Mouse (Mus musculus) CD4-positive, CD25-positive, alpha-beta regulatory T cell, adult 2 months (primary cell): ENCODE data around the gene Cmtm6.
"Not testable (repeated sequence)": the region's sequence is repeated elsewhere in the genome, so short reads cannot be mapped to it uniquely, and the experiment has no call there.

ENCODE experiments used
- DNase-seq: peaks from one replicate; pipeline ENCODE4 v3.0.0-alpha.2; 2012; ENCODE audit warnings: low read depth, low spot score

Gene Cmtm6

DNA sequence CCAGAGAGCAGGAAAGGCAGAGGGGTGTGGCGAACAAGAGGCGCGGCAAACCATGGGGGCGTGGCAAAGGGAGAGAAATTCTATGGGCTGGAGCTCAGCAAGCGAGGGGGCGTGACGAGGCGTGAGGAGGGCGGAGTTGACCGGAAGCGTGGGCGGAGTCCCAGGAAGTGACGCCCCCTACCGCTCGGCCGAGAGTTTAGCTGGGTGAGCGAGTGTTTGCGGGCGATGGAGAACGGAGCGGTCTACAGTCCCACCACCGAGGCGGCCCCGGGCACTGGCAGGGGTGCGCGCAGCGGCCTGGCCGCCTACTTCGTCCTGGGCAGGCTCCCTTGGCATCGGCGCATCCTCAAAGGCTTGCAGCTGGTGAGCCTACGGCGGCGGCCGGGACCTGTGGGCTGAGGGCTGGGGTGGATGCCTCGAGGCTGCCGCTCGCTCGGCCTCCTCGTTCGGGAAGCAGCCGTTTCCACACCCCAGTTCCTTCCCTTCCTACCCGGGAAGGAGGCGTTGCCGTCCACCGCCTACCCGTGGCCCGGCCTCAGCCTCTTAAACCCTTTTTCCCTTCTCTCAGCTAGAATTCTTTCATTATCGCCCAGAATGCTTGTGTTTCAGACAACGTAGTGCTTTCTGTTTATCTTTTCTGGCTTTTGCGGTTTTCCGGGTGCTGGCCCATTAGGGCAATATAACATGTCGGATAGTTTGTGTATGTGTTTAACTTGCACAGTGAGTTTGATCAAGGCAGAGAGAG lies at the start of gene Cmtm6:
TSS of gene Cmtm6 (plus strand) at position 106 of the 745 bp plus-strand sequence.
- DNase-seq: peak; percentile 98

GRCm38 (mm10) chr9:114682193-114682592 lies 48.7 kb upstream of the Cmtm6 start:
- DNase-seq: no peak

DNA sequence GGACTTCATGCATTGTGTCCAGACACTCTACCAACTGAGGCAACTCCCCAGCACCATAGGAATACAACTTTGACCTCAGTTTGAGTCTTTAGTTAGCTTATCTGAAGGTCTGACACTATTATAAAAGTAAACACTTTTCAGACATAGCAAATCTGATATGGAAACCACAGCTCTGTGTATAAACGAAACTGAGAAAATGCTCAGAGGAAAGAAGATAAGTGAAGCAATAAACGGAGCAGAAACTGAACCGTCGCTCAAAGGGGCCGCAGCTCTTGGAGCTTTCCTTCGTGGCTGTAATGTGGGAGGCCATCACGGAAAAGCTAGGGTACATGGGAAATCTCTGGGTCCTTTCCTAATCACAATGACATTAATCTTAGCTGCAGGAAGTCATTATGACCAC lies 44.7 kb upstream of the Cmtm6 start:
- peak; percentile 17 for DNase-seq

DNA sequence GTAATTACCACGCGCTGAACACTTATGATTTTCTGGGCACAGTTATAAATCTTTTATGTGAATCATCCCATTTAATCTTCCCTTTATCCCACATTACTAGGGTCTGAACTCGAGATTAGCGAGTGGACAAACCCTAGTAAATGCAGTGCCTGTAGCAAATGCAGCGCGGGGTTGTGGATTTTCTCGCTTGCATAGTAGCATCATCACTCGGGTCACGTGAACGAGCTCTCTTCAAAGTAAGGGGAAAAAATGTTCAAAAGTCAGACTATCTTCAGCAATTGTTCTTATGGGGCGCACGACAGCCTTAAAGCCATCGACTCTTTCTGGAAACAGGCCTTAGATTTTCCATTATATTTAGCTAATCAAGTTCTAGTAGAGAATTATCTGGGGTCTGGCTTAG lies 43.3 kb upstream of the Cmtm6 start:
- peak; percentile 20 for DNase-seq

GRCm38 (mm10) chr9:114688252-114688952 lies 42.5 kb upstream of the Cmtm6 start, which contains the start of gene Dync1li1:
TSS of gene Dync1li1 (plus strand) at chr9:114688790.
- DNase-seq: peak; percentile 98

DNA sequence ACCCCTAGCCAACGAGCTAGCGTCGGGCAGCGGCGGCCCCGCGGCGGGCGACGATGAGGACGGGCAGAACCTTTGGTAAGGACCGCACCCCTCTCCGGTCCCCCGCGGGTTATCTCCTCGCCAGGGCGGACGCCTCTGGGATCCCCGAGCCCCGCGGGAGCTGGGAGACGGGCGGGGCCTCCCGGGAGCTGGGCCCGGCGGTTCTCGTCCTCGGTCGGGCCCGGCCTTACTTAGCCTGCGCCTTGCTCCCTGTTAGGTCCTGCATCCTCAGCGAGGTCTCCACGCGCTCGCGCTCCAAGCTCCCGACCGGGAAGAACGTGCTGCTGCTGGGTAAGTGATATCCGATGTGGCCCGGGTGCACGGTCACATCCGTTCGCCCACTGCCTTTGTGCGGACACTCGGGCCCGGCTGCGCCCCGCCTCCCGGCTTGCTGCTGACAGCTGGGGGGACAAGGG lies 41.9 kb upstream of the Cmtm6 start:
- DNase-seq: no peak

DNA sequence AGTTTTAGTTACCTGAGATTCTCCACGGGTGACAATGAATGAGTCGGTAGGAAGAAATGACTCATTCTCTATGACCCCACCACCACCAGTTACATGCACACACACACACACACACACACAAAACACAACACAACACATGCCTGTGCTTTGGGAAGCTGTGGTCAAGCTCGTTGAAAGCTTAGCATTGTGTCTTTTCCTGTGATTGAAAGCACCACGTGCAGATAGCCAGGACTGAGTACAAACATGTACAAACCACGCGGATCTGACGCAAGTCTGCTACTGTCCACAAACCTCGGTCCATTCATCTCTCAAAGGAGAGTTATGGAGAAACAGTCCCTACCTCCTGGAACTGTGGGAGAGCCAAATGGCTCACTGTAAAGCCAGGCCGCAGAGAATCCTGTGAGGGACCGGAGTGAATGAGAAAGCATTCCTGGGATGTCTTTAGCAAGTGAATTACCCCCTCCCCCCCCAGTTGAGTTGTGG lies 40.8 kb upstream of the Cmtm6 start:
- peak; percentile 5 for DNase-seq

- no peak for DNase-seq
Measured at GRCm38 (mm10) chr9:114691112-114691511, 39.8 kb upstream of the Cmtm6 start.

GRCm38 (mm10) chr9:114695662-114696061 lies 35.3 kb upstream of the Cmtm6 start:
- not testable (repeated sequence) for DNase-seq

DNA sequence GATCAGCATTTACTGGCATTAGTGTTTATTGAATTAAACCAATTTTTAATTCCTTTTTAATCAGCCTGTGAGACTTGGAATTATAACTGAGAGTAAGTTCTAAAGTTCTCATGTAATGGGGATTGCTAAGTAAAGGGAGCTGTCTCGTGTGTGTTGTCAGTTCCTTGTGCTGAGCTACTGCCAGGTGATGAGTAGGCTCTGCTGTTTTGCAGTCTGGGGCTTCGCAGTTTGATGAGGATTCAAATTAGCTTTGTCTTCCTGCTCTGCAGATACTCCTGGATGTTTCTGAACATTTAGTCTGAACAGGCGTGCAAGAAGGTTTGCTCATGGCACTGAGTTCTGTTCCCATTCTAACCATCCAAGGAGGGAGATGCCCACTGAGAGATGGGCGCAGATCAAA lies 33.8 kb upstream of the Cmtm6 start:
- DNase-seq: no peak

DNA sequence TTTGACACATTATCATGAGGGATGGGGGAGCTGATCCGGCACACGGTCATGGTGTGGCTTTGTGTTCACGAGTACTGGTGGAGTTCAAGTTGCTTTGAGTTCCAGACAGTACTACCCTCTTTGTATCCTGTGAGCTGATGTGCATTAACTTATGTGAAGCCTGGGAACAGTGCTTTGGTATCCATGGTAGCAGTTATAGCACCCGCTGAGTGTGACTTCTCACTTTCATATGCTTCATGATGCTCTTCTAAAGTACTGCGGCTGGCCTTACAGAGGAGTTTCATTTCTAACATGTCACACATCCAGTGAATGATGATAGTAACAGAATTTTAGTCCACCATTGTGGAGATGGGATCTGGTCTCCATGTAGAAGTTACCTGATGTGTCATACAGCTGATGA lies 33.0 kb upstream of the Cmtm6 start:
- DNase-seq: no peak

- DNase-seq: no peak
Measured at GRCm38 (mm10) chr9:114699262-114699661, 31.7 kb upstream of the Cmtm6 start.

DNA sequence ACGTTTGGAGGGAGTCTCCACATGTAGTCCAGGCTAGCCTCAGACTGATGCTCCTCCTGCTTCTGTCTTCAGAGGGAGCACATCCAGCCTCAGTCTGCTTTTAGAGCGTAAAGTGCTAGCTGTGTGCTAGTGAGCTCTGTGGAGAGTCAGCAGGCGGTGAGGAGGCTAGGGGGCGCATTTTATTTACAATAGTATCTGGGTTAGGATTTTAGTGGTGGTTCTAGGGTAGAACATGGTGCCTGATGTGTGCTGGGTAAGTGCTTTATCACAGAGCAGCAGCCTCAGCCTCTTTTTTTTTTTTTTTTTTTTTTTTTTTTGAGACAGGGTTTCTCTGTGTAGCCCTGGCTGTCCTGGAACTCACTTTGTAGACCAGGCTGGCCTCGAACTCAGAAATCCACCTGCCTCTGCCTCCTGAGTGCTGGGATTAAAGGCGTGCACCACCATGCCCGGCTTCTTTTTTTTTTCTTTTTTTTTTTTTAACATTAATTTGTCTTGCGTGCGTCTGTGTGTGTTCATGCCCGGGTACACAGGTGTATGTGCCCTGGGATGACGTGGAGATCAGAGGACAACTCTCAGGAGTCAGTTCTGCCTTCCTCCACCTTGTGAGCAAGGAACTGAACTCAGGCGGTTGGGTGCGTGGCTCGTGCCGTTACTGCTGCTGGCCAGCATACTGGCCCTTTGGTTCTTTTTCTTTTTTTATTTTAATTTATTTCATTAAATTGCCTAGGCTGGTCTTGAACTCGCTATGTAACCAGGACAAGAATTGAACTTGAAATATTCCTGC lies 30.8 kb upstream of the Cmtm6 start:
- no peak for DNase-seq

DNA sequence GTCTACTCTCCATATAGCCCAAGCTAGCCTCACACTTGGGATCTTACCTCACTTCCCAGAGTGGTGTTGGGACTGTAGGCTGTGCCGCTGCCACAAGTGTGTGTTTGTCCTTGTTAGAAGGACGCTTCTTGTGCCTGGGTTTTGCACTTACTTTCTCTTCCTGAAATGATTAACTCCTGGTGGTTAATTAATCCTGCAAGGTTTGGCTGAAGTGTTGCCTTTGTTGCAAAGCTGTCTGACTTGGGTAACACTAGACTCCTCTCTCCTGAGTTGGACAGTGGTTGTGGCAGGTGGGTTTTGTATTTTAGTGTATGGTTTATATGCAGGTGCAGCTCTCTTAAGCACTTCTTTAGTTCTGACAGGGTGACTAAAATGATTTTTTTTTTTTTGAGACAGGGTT lies 29.9 kb upstream of the Cmtm6 start:
- no peak for DNase-seq

GRCm38 (mm10) chr9:114701921-114702320 lies 29.0 kb upstream of the Cmtm6 start:
- no peak for DNase-seq

- no peak for DNase-seq
Measured at GRCm38 (mm10) chr9:114707805-114708204, 23.1 kb upstream of the Cmtm6 start.

- DNase-seq: peak; percentile 76
Measured at GRCm38 (mm10) chr9:114710345-114710744, 20.6 kb upstream of the Cmtm6 start.

DNA sequence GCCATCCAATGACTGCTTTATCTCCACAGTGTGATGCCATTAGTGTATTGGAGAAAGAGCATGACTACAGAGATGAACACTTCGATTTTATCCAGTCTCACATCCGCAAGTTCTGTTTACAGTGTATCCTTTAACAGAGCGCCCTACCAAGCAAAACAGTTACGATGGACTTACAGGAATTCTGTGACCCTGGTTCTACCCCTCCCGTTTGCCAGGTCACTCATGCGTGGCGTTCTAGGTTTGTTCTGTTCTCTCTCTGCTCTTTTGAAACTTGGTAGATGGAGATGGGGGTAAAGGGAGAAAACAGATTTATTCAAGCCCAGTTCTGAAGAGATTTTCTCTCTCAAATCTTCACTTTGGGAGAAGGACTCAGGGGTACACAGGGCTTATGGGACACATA lies 17.4 kb upstream of the Cmtm6 start:
- DNase-seq: no peak

DNA sequence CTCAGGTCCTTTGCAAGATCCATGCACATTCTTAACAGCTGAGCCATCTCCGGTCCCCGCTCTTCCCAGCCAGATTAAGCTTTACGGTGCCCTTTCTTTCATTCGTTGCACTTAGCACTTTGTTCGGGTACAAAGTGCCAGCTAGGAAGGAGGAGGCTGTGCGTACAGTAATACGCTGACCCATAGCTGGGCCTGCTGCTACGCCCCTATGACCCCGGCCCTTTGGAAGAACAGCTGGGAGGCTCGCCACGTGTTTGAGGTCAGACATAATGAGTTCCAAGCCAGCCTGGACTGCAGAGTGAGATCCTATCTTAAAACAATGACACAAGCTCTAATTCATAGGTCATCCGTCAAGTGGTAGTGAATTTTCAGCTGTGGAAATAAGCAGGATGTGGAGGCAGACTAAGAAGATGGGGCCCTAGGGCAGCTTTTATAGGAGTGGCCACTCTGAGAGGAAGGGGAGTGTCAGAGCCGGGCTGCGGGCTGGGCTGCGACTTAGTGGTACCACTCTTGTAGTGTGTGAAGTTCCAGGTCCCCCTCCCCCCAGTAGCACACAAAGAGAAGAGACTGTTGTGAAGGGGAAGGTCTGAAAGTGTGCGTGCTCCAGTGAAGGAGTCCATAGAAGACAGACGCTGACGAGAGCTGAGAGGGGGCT lies 14.1 kb upstream of the Cmtm6 start:
- no peak for DNase-seq

GRCm38 (mm10) chr9:114727315-114727714 lies 3.6 kb upstream of the Cmtm6 start:
- peak; percentile 61 for DNase-seq

GRCm38 (mm10) chr9:114728432-114728831 lies 2.5 kb upstream of the Cmtm6 start:
- not testable (repeated sequence) for DNase-seq
